Mouse (Mus musculus) retina, adult 2 months (tissue): ENCODE results near the gene Max.

Experiments used
- DNase-seq: peaks from one replicate; pipeline ENCODE4 v3.0.0-alpha.2; 2012; ENCODE audit warnings: low read depth, low spot score

Max gene

DNA sequence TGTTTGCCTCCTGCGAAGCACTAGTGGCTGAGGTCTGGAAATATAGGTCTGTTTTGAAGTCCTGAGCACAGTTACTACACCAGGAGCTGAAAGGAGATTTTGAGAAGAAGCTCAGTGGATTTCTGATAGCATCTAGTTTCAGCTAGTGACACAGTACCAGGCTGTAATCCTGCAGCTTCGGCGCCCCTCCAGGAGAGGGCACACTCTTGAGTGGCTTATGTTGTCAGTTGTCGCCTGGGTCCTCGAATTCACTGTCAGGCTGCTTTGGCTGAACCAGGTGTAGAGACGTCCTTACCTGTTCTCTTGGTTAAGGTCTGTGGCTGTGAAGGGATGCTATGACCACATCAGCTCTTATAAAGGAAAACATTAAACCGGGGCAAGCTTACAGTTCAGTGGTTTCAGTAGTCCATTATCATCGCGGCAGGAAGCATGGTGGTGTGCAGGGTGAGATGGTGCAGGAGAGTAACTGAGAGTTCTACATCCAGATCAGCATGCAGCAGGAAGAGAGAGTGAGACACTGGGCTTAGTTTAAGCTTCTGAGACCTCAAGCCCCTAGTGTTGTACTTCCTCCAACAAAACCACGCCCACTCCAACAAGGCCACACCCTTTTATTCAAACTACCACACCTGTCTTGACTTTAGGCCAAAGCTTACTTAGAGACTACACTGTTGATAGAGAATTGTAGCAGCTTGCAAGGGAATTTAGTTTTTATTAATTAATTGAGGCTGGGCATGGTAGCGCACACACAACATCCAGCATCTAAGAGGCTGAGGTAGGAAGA, 72.4 kb downstream of the Max start:
- DNase-seq = no peak

DNA sequence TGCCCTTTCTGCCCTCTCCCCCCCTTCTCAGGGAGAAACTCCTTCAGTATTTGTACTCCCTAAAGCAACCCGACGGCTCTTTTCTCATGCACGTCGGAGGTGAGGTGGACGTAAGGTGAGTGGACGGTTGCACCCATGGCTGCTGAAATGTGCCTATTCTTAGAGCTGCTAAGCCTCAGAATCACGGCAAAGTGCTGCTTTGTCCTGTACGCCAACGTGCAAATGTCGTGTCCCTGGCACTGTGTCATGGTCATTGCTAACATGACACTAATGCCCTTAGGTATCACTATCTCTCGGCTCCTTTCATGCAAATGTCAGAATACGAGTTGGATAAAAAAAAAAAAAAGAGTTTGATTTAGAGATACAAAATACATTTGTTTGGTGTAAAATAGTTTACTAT, 74.1 kb downstream of the Max start:
- DNase-seq = no peak
